Mouse (Mus musculus) liver, postnatal 0 days (tissue): ENCODE measurements around the gene Rapgefl1. TPM values are rescaled to one million over a fixed set of nuclear protein-coding genes. Genes with fewer than 3 reads are reported as not detected.

Experiments used
- ATAC-seq: fragments of 200-750 bp; cut with Nextera tagmentation; 2 replicates; pipeline ENCODE4 v1.8.0; 2017; ENCODE audit warnings: mild to moderate bottlenecking, moderate library complexity
- DNase-seq: peaks from one replicate; pipeline ENCODE4 v3.0.0-alpha.2; 2016
- H3K27ac ChIP-seq: fragments of 300-500 bp; sonication (generic); 2 replicates; pipeline ENCODE4 v1.5.1; 2014; ENCODE audit warnings: antibody characterized with exemption, moderate library complexity, mild to moderate bottlenecking, low read depth
- H3K27me3 ChIP-seq: fragments of 300-500 bp; sonication (generic); 2 replicates; pipeline ENCODE4 v1.6.1; 2014; ENCODE audit warnings: low read length, control low read depth, mixed read lengths; ENCODE audit not compliant: insufficient read depth
- H3K36me3 ChIP-seq: fragments of 300-500 bp; sonication (generic); replicated peaks from 2 replicates; pipeline ENCODE4 v1.6.1; 2014; ENCODE audit warnings: mild to moderate bottlenecking, control low read depth, low read length, moderate library complexity, mixed read lengths; ENCODE audit not compliant: insufficient read depth
- H3K4me1 ChIP-seq: fragments of 300-500 bp; sonication (generic); 2 replicates; pipeline ENCODE4 v1.6.1; 2014; ENCODE audit warnings: antibody characterized with exemption, mild to moderate bottlenecking, control low read depth; ENCODE audit not compliant: insufficient read depth
- H3K4me2 ChIP-seq: fragments of 300-500 bp; sonication (generic); 2 replicates; pipeline ENCODE4 v1.6.1; 2014; ENCODE audit warnings: low read depth, mild to moderate bottlenecking, low read length, moderate library complexity, mixed read lengths
- H3K4me3 ChIP-seq: fragments of 300-500 bp; sonication (generic); 2 replicates; pipeline ENCODE4 v1.5.1; 2014; ENCODE audit warnings: low read depth, low read length
- H3K9ac ChIP-seq: fragments of 300-500 bp; sonication (generic); replicated peaks from 2 replicates; pipeline ENCODE4 v1.6.1; 2014; ENCODE audit warnings: mild to moderate bottlenecking, moderate library complexity
- H3K9me3 ChIP-seq: fragments of 300-500 bp; sonication (generic); 2 replicates; pipeline ENCODE4 v1.6.1; 2016; ENCODE audit warnings: mild to moderate bottlenecking, control low read depth, low read length, mixed read lengths
- CTCF ChIP-seq: sonication (generic); IDR thresholded peaks from 2 replicates; pipeline ENCODE4 v1.5.1; 2016; ENCODE audit warnings: antibody characterized with exemption, low read depth
- EP300 ChIP-seq: IDR thresholded peaks from 2 replicates; pipeline ENCODE4 v1.6.1; 2016; ENCODE audit warnings: antibody characterized with exemption, low read depth, mild to moderate bottlenecking
- whole genome bisulfite sequencing: fragments of 180-500 bp; shearing (Covaris S2); extraction: QIAGEN DNeasy Blood & Tissue Kit; methylation state at CpG from one replicate; pipeline ENCODE4 v1.1.7; 2014; ENCODE audit not compliant: insufficient replicate concordance; 5-methylcytosine and 5-hydroxymethylcytosine counted together
- polyA plus RNA-seq: library from polyadenylated mRNA; unstranded; fragments of >200 nt; fragmentation: Nextera tagmentation; extraction: Ambion mirVana; gene quantifications from 2 replicates; pipeline ENCODE4 v1.2.1, GENCODE M21; 2015

The Rapgefl1 gene
- polyA plus RNA-seq, 1 experiment from 2014 or later, result 0.21 TPM

GRCm38 (mm10) chr11:98900529-98901125 is 64.0 kb downstream of the Rapgefl1 start:
- WGBS, result 45% methylated on average over 12 of the region's 12 CpGs

GRCm38 (mm10) chr11:98902621-98903245 is 66.1 kb downstream of the Rapgefl1 start:
- TF ChIP-seq CTCF (no peak), EP300 (no peak)
- 59% methylated on average over 10 of the region's 10 CpGs for WGBS
- Histone ChIP-seq H3K4me2 (no peak overlapping the region), H3K9me3 (no peaks in the 10 kb centered on the region), H3K27ac (no peak overlapping the region), H3K9ac (no peak overlapping the region), H3K36me3 (peaks cover 37% of the 10 kb centered on the region), H3K27me3 (no peaks in the 10 kb centered on the region), H3K4me1 (peaks cover 27% of the 10 kb centered on the region), H3K4me3 (no peak overlapping the region)
- DNase-seq (no peak), ATAC-seq (no peak)

More at GRCm38 (mm10) chr11:98900529-98901125, 64.0 kb downstream of the Rapgefl1 start:
- Histone ChIP-seq H3K9me3 (no peaks in the 10 kb centered on the region), H3K36me3 (peaks cover 56% of the 10 kb centered on the region), H3K27me3 (no peaks in the 10 kb centered on the region), H3K27ac (peak overlapping the region; percentile 58), H3K4me2 (peak overlapping the region; percentile 40; the same call in 1 of the 2 replicates), H3K4me1 (peaks cover 12% of the 10 kb centered on the region), H3K9ac (no peak overlapping the region), H3K4me3 (no peak overlapping the region)
- DNase-seq (no peak), ATAC-seq (no peak)
- TF ChIP-seq CTCF (no peak), EP300 (no peak)

Other genes starting within 250 kb of the Rapgefl1 start
- gene Ormdl3, start 249.4 kb upstream of the Rapgefl1 start, polyA plus RNA-seq, result 39.3 and 42.0 TPM in 2 replicates
- gene Lrrc3c, start 238.5 kb upstream of the Rapgefl1 start, polyA plus RNA-seq, result not detected in 2 replicates
- 0.33 and 0.39 TPM in 2 replicates for gene Gm12355, start 211.1 kb upstream of the Rapgefl1 start, polyA plus RNA-seq
- gene Gsdma3, start 210.4 kb upstream of the Rapgefl1 start, polyA plus RNA-seq, result not detected in 2 replicates
- gene Gsdma2, start 190.0 kb upstream of the Rapgefl1 start, polyA plus RNA-seq, result not detected in 2 replicates
- gene Gsdma, start 172.4 kb upstream of the Rapgefl1 start, polyA plus RNA-seq, result not detected in 2 replicates
- 67.5 and 71.0 TPM in 2 replicates for gene Psmd3, start 154.2 kb upstream of the Rapgefl1 start, polyA plus RNA-seq
- not detected in 2 replicates for gene Csf3, start 135.5 kb upstream of the Rapgefl1 start, polyA plus RNA-seq
- gene Med24, start 107.3 kb upstream of the Rapgefl1 start, polyA plus RNA-seq, result 10.5 and 10.9 TPM in 2 replicates
- gene Thra, start 96.1 kb upstream of the Rapgefl1 start, polyA plus RNA-seq, result 5.1 and 6.1 TPM in 2 replicates
- 2.0 and 4.2 TPM in 2 replicates for gene Nr1d1, start 61.5 kb upstream of the Rapgefl1 start, polyA plus RNA-seq
- 5.4 and 6.5 TPM in 2 replicates for gene Msl1, start 41.3 kb upstream of the Rapgefl1 start, polyA plus RNA-seq
- gene Casc3, start 31.9 kb upstream of the Rapgefl1 start, polyA plus RNA-seq, result 6.7 and 7.0 TPM in 2 replicates
- gene Wipf2, start 26.9 kb downstream of the Rapgefl1 start, polyA plus RNA-seq, result 1.2 TPM in 2 replicates
- gene Cdc6, start 71.0 kb downstream of the Rapgefl1 start, polyA plus RNA-seq, result 19.1 and 22.3 TPM in 2 replicates
- 5.4 and 5.6 TPM in 2 replicates for gene Rara, start 91.0 kb downstream of the Rapgefl1 start, polyA plus RNA-seq
- not detected in 2 replicates for gene Gjd3, start 146.2 kb downstream of the Rapgefl1 start, polyA plus RNA-seq
- 74.3 and 90.2 TPM in 2 replicates for gene Top2a, start 187.4 kb downstream of the Rapgefl1 start, polyA plus RNA-seq
- gene Igfbp4, start 204.5 kb downstream of the Rapgefl1 start, polyA plus RNA-seq, result 665 and 672 TPM in 2 replicates